Mouse (Mus musculus): ENCODE measurements at regions not wholly inside any gene's neighbourhood (a gene's known extent, or its start where the extent isn't known, plus 50 kb on each side); places are given as distances from the start of the nearest gene placed in this dataset.

DNA sequence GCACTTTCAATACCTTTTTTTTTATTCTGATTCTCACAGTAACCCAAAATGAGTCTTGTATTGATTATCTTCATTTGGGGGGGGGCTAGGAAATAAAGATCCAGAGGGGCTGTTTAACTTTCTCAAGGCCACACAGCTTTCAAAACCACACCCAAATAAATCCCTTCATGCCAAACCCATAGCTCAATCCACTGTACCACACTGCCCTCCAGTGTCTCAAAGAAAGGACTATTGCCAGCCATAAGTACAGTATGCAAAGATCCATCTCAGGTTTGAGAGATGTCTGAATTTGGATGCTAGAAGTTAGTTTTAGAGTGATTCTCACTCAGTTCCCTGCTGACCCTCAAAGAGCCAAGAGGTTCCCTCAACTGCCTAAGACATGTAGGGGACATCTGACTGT is 120.1 kb upstream of the Gm26657 start:
- DNase-seq (ENCODE audit: low spot score) = no peak

DNA sequence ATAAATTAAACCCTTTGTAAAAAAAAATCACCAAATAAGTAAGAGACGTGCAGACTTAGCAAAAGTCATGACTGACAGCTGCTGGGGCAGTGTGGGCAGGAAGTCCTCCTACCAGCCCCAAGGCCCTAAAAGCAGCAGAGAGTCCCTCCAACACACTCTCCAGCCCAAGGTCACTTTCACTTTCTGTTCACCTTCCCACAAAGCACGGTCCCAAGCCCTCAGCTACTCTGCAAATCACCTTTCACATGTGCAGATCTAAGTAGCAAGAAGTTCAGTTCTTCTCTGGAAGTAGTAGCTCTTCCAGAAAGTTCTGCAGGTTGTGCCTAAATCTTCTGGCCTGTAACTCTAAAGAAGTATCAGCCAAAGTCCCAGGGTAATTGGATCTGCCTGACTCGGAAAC is 120.8 kb upstream of the Gm26657 start:
- DNase-seq (ENCODE audit: low spot score) = no peak

DNA sequence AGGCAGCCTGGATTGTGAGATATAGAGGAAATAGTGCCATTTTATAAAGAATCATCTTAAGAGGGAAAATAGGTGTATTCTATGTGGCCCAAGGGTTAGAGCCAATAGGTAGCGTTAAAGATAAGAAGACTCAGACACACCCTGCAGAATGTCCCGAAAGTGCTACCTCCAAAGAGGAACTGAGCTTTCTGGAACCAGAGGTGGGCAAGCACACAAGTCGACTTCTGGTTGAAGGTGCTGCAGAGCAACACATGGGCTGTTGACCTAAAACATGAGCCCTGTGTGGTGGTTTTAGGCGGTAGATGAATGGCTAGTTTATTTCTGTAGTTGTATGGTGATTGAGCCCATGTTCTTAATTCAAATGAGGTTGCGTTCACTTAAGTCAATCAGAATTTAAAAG is 121.4 kb upstream of the Gm26657 start:
- no peak for DNase-seq (ENCODE audit: low spot score)

DNA sequence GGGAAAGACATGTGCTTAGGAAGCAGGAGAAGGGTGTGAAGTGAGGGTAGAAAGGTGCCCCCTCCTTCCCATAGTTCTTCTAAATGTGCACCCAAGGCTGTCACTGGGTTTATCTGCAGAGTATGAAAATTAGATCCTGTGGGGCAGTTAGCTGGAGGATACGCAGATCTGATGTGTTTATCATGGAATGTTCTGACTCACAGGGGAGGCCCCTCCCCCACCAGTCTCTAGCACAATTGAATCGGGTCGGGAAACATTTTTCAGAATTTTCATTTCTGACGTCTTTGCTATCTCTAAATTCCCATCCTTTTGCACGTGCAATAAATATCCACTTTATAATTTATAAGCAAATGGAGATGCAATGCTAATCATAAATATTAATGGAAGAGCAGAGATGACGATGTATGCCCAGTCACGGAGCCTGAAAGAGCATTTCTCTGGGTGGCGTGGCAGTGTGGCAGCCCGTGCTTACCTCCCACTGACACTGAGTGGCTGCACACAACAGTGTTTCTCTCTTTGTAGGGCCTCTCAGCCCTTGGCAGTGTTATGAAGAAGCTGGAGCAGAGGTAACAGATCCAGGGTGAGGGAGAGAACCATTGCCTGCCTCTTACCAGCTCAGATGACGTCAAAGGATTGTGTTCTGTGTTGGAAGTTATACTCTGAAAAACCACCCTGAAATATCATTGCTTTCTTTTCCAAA is 122.1 kb upstream of the Gm26657 start:
- no peak for DNase-seq (ENCODE audit: low spot score)

DNA sequence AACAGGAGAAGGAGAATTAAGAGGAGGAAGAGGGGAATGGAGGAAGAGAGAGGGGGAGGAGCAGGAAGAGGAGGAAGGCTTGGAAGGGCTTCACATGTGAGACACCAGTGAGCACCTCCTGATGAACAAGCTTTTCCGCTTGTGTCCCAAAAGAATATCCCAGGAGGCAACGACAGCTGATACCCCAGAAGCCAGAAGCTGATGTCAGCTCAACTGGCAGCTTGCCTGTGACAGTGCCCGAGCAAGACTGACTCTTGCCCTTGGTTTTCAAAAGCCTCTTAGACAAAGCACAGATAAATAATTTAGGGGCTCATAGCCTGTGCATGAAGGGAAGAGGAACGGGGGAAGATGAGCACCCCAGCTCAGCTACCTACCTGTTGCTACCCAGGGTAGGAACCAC is 127.5 kb upstream of the Gm26657 start:
- DNase-seq (ENCODE audit: low spot score) = no peak

DNA sequence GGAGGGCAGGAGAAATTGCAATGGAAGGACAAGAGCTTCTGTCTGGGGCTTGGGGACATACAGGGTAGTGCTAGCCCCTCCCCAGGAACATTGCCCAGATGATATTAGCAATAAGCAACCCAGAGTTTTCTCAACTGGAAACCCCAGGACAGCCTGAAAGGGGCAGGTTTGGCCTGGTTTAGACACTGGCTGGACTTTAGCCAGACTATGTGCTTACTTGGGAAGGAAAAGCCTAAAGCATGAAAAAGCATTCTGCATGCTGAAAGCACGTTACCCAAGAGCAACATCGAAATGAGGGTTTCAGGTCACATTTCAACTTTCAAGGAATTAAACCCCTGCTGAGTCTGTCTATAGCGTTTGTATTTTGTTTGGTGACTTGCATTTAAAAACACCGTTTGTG is 128.1 kb upstream of the Gm26657 start:
- DNase-seq (ENCODE audit: low spot score) = no peak

DNA sequence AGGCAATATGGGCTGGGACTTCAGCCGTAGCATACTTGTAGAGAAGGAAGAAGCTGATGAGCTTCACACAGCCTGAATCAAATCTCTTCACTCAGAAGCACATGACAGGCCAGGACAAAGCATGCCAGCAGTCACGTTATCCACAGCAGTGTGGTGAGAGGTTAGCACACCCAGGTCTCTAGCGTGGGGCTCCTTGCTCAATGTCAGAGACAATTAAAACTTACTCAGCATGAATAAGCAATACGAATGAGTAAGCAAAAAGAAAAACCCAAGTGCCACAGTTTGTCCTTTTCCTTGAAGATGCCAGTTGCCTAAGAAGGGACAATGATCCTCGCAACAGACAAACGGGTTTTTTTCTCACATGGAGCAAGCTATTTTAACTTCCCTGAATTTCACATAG is 129.6 kb upstream of the Gm26657 start:
- no peak for DNase-seq (ENCODE audit: low spot score)

DNA sequence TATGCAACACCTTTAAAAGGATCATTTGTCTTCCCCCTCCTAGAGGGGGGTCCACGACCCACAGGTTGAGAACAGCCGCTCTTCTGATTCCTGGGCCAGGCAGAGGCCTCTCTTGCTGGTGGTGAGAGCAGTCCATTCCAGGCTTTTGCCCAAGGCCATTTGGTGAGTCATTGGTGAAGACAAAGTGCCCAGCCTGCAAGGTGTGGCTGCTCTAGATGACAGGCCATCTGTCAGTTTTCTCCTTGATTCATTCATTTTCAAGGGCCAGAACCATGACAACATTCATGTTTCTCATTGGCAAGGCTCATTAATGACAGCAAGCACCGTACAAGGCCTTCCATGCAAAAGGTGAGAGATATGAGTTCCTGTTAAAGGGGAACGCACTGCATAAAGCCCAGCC is 131.2 kb upstream of the Gm26657 start:
- no peak for DNase-seq (ENCODE audit: low spot score)

DNA sequence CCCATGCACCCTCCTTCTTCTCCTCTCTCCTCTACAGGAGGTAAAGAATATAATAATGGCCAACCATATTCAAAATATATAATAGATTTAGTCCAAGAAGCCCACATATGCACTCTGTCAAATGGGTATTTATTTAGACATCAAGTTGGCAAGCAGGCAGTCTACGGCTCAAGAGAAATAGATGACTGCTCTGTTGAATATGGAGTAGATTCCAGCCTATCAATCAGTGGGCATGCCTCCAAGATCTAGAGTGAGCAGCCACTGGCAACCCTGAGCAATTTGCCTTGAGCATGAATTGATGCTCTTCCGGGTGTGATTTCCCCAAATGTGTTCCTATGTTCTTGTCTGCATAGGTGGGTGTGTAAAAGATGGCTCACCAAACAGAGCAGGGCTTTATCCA is 141.5 kb upstream of the Gm26657 start:
- DNase-seq (ENCODE audit: low spot score) = no peak

DNA sequence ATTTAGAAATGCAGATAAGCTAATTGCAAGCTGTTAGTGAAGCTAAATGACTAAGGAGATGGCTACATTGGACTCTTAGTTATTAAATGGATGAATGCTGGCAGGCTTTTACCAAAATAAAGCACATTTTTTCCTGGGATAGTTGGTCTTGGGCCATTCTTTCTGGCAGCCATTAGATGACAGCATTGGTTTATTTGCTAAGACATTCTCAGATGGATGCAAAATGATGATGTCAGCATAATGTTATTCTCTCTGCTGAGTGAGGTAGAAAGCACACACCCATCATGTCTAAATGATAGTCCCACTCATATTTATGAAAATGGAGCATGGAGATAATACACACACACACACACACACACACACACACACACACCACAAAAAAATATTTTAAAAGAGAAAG is 141.9 kb upstream of the Gm26657 start:
- DNase-seq (ENCODE audit: low spot score) = peak; percentile 10

DNA sequence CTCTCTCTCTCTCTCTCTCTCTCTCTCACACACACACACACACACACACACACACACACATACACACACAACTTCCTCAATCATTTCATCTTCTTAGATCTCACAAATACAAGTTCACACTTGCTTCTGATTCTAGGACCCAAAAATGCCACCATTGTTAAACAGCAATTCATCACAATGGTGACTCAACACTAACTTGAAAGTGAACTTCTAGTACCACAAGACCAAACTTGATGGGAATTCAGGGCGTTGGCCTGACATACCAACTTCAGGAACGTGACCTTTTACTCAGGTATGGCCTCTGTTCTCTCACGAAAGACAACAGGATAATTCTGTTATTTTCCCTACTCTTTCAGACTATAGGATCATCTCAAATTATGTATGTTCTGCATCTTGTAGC is 157.5 kb upstream of the Gm26657 start:
- DNase-seq (ENCODE audit: low spot score) = no peak

DNA sequence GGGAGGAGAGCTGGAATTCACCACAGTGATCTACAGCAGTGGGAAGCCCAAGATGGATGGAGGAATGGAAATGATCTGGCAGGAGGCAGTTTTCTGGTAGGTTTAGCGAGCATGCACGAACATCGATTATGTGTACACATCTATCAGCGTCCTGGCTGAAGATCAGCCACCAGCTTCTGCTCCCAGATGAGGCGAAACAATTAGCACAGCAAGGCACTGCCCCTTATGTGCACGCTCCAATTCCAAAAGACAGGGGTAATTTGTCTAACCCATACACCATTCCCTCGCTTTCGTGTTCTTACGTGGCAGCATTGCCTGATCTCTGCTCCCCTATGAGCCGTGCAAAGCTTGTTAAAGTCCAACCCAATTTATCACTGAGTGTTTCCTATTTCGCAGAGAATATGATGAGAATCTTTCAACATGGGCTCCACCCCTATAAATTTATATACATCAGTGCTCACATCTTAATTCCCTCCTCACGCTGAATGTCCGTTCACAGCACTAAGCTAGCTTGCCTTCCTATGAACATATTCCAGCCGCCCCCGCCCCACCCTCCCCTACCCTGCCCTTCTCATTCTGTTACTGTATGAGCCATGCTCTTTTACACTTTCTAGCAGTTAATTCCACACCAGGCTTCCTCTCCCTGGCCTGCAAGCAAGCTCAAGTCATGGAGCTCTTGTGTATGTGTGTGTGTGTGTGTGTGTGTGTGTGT is 162.9 kb upstream of the Gm26657 start:
- no peak for DNase-seq (ENCODE audit: low spot score)

DNA sequence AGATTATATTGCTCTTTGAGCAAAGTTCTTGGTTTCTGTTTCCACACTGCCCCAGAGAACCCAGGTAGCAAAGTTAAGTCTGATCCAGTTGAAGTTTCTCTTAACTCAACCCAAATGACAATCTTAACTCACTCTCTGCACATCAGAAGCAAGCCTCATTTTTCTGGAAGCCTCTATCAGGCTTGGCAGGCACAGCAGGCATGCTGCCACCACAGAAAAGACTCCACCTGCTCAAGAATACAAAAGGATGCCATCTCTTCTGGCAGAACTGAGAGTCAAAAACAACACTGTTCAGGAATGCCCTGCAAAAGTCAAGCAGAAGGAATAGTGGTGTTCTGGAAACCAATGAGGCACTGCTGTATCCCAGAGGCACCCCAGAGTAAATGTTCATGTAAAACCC is 187.7 kb upstream of the Gm26657 start:
- DNase-seq (ENCODE audit: low spot score) = no peak

DNA sequence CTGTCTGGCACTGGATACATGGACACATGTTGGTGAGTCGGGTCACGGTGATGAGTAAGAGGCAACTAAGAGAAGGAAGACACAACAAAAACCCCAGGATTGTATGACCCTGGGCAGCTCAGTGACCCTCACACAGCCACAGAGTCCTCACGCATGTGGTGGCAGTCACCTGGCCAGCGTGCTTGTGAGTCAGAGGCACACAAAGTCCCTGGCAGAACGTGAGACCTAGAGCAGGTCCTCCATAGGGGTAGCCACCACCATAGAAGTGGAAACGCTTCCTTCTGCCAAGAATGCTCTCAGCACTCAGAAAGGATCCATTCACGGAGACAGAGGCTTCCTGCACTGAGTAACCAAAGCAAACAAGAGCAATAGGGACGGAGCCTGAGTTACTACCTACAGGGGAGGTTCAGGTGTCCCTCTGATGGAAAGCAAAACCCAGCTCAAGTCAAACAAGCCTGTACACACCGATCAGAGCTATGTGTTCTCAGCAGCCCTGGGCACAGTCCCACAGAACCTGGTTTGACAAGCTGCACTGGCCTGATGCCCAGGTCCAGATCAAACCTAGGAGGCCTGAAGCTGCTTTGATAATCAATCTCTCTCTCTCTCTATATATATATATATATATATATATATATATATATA is 206.4 kb upstream of the Gm26657 start:
- peak; percentile 7 for DNase-seq (ENCODE audit: low spot score)

DNA sequence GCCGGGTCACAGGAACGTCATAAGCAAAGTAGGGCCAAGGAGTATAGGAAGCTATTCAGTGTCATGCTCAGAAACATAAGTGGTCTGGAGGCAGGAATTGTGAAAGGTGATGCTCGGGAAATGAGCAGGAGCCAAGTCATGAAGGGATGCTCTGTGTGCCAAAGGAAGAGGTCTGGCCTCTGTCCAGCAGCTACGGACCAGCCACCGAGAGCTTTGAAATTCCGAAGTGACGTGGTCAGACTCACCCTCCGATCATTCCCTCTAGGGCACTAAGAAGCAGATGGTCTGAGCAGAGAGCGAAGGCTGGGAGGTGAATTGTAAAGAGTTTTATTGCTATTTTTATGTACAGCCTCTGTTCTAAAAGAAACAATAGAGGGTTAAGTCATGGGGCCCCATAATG is 206.9 kb upstream of the Gm26657 start:
- no peak for DNase-seq (ENCODE audit: low spot score)

DNA sequence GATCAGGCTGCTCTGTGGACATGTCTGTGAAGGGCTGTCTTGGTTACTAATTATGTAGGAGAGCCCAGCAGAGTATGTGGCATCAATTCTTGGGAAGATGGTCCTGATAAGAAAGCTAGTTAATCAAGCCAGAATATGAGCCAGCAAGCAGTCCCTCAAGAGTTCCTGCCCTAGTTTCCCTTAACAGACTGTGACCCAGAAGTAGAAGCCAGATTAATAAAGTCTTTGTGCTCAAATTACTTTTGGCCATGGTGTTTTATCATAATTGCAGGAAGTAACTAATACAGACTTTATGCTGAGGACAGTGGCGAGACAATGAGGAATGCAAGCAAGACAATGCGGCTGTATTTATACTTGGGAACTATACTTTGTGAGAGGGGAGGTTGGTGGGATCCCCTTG is 211.3 kb upstream of the Gm26657 start:
- DNase-seq (ENCODE audit: low spot score) = no peak

DNA sequence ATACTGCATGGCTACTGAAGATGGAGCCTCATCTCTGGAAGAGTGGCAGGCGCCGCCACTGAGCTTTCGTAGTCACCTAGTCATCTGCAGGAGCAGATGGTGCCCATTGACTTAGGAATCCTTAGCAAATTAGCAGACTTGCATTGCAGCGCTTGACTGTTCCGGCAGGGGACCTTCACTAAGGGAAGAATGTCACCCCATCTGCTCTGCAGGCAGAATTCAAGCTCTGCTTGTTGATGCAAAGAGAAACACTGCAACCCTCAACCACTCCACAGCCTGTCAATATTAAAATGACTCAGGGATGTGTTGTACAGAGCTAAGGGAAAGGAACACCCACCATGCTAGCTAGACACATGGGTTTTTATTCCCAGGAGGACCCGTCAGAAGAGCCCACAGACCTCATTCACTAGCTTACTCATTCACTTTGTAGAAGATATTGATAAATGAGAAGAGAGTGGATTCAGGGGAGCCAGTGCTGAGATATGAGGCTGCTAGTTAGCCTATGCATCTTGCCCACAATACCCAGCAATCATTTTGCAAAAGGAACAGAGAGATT is 215.4 kb upstream of the Gm26657 start:
- no peak for DNase-seq (ENCODE audit: low spot score)

DNA sequence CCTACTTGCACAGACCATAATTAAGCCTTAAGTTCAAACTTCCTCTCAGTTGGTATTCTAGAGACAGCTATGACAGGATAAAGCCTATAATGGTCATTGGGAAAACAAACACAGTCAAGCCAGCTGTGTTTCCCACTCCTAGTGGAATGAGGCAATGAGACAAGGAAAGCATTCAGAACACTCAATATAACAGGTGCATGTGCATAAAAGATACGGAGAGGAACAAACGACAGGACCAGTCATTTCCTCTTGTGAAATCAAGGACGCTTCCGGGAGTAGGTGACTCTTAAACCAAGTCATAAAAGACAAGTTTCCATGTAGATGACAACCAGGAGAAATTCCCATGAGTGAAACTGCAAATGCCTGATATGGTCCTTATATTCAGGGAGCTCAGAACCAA is 232.1 kb upstream of the Gm26657 start:
- no peak for DNase-seq (ENCODE audit: low spot score)

DNA sequence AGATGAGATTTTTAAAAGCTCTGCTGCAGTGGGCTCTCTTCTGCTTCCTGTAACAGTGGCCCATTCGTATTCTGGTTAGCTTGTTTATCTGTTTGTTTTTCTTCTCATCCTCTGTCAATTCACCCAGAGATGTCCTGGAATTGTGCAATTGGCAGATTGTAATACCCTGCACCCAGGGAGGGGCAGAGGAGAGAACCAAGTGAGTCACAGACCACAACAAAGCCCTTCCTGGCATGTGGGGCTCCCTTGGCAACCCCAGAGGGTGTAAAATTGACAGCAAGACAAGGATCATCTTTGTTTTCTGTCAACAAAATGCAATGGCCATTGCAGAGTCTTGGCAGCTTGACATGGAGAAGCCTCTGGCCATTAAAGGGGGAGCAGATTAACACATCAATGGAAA is 233.1 kb upstream of the Gm26657 start:
- DNase-seq (ENCODE audit: low spot score) = no peak

DNA sequence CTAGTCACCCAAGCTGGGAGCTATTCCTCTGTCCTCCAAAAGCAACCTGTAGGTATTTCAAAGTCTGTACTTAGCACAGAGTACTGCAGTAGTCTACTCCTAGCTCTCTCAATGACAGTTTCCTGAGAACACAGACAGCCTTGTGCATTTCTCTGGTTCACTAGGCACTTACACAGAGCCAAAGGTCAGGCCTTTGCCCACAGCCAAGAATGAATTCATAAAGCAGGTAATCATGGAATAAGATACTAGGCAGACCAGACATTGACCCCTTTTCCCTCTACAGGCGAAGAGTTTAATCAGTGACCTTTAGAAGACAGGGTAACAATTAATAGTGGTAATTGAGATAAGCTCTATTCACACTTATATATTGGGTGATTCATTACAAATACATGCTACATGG is 233.8 kb upstream of the Gm26657 start:
- no peak for DNase-seq (ENCODE audit: low spot score)

DNA sequence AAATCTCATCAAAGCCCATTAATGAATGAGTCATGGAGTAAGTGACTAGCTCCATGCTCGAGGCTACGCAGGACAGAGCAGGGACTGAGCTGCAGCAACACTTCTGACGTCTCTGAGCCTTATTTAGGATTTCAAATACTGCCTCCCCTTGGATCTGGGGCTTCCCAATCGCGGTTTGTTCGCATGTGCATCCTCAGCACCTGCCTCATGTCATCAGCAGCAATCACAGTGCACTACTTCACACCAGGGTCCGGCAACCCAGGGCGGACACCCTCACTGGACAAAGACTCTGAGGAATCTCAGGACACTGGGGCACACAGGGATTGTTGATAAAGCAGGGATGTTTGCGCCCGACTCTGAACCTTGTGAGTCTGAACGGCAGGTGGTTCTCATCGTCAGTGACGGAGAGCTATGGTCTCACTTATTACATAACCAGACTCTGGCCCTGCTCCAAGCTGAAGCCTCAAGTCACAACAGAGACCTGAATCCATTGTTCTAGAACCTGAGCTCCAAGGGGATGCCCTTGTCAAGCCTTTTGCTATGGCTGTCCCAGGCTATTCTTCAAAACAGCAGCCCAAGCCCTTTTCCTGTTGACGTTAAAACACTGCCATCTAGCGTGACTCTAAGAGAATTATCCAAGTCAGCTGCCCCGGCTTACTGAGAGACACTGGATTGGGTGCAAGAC is 247.2 kb upstream of the Gm26657 start:
- peak; percentile 73 for DNase-seq (ENCODE audit: low spot score)

DNA sequence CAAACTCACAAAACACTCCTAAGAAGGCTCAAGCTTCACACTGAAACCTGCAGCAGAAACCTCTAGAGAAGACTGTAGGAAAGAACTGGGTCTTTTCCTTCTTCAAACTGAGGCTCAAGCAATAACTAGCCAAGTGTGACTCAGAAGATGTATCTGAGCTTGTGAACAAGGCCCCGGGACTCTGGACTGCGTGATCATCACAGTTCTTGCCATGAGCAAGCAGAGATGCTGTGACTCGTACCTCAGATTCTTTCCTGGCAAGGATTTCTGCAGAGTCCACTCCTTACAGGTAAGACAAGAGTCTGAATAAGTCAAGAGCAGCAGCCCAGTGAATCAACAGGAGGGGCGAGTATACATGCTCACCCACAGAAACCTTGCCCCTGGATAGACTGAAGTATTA is 250.5 kb upstream of the Gm26657 start:
- no peak for DNase-seq (ENCODE audit: low spot score)

DNA sequence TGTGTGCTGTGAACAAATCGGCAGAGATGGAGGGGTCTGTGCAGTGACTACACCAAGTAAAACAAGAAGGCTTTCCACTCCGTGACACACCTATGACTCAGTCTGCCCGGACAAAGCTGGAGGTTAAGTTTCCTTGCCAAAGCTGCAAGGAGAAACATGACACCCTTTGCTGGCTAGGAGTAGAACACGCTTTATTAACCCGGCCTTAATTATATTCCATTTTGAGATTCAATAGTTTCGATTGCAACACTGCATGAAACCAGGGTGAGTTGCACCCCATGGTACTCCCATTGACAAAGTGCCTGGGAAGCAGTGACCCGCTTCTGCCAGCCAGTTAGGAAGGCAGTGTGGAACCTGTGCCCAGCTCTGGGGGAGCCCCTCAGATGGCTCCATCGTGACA is 256.2 kb upstream of the Gm26657 start:
- DNase-seq (ENCODE audit: low spot score) = no peak

Measured in lung, postnatal 25 days (tissue).